Mouse (Mus musculus) kidney, postnatal 0 days (tissue): ENCODE measurements at regions not wholly inside any gene's neighbourhood (a gene's known extent, or its start where the extent isn't known, plus 50 kb on each side); places are given as distances from the start of the nearest gene placed in this dataset.

Source experiments
- ATAC-seq: fragments of 200-750 bp; cut with Nextera tagmentation; replicated peaks from 2 replicates; pipeline ENCODE4 v1.8.0; 2017; ENCODE audit warnings: low read depth, moderate number of reproducible peaks, moderate TSS enrichment, moderate library complexity; ENCODE audit not compliant: low FRiP score
- DNase-seq: peaks from one replicate; pipeline ENCODE4 v3.0.0-alpha.2; 2016; ENCODE audit warnings: low spot score
- H3K27ac ChIP-seq: fragments of 300-500 bp; sonication (generic); 2 replicates; pipeline ENCODE4 v1.5.1; 2014; ENCODE audit warnings: mild to moderate bottlenecking
- H3K27me3 ChIP-seq: fragments of 300-500 bp; sonication (generic); 2 replicates; pipeline ENCODE4 v1.6.1; 2014; ENCODE audit warnings: low read length, mixed read lengths; ENCODE audit not compliant: insufficient read depth
- H3K36me3 ChIP-seq: fragments of 300-500 bp; sonication (generic); 2 replicates; pipeline ENCODE4 v1.6.1; 2014; ENCODE audit warnings: low read length, mixed read lengths; ENCODE audit not compliant: insufficient read depth
- H3K4me1 ChIP-seq: fragments of 300-500 bp; sonication (generic); replicated peaks from 2 replicates; pipeline ENCODE4 v1.6.1; 2014; ENCODE audit warnings: antibody characterized with exemption, low read length, mixed read lengths; ENCODE audit not compliant: insufficient read depth
- H3K4me2 ChIP-seq: fragments of 300-500 bp; sonication (generic); 2 replicates; pipeline ENCODE4 v1.6.1; 2014; ENCODE audit warnings: mild to moderate bottlenecking, low read length, moderate library complexity, mixed read lengths
- H3K4me3 ChIP-seq: fragments of 300-500 bp; sonication (generic); replicated peaks from 2 replicates; pipeline ENCODE4 v1.5.1; 2014; ENCODE audit warnings: low read depth, low read length
- H3K9ac ChIP-seq: fragments of 300-500 bp; sonication (generic); 2 replicates; pipeline ENCODE4 v1.6.1; 2014; ENCODE audit warnings: low read depth, low read length
- H3K9me3 ChIP-seq: fragments of 300-500 bp; sonication (generic); replicated peaks from 2 replicates; pipeline ENCODE4 v1.6.1; 2016; ENCODE audit warnings: low read length, inconsistent platforms, mixed read lengths
- CTCF ChIP-seq: IDR thresholded peaks from 2 replicates; pipeline ENCODE4 v1.5.1; 2016; ENCODE audit warnings: antibody characterized with exemption, low read depth, mild to moderate bottlenecking, moderate library complexity
- WGBS: fragments of 180-500 bp; shearing (Covaris S2); extraction: QIAGEN DNeasy Blood & Tissue Kit; methylation state at CpG from one replicate; pipeline ENCODE4 v1.1.7; 2014; 5-methylcytosine and 5-hydroxymethylcytosine counted together

GRCm38 (mm10) chr19:54820587-54820986, 306.5 kb downstream of the Gpam start:
- 77% methylated on average over 4 of the region's 4 CpGs for WGBS
- no peak for ATAC-seq

GRCm38 (mm10) chr19:54801123-54801742, 325.8 kb downstream of the Gpam start:
- 69% methylated on average over 8 of the region's 8 CpGs for WGBS
- Histone ChIP-seq H3K36me3 (no peaks in the 10 kb centered on the region), H3K4me3 (no peak overlapping the region), H3K4me1 (no peaks in the 10 kb centered on the region), H3K4me2 (no peak overlapping the region), H3K9me3 (no peaks in the 10 kb centered on the region), H3K27me3 (no peaks in the 10 kb centered on the region), H3K9ac (no peak overlapping the region), H3K27ac (no peak overlapping the region)
- TF ChIP-seq CTCF, result no peak
- ATAC-seq (no peak), DNase-seq (no peak)

More at GRCm38 (mm10) chr19:54820587-54820986, 306.5 kb downstream of the Gpam start:
- no peak overlapping the region for H3K9ac ChIP-seq
- no peak overlapping the region for H3K4me2 ChIP-seq
- no peak for DNase-seq
- H3K9me3 ChIP-seq, result no peaks in the 10 kb centered on the region
- no peaks in the 10 kb centered on the region for H3K27me3 ChIP-seq
- H3K4me1 ChIP-seq, result no peaks in the 10 kb centered on the region
- TF ChIP-seq CTCF, result no peak
- no peak overlapping the region for H3K4me3 ChIP-seq
- H3K27ac ChIP-seq, result no peak overlapping the region
- H3K36me3 ChIP-seq, result no peaks in the 10 kb centered on the region

- no peak for TF ChIP-seq CTCF
- no peak overlapping the region for H3K4me3 ChIP-seq
- WGBS, result 96% methylated on average over 3 of the region's 3 CpGs
Observed at GRCm38 (mm10) chr19:54787171-54787570, 339.9 kb downstream of the Gpam start.

DNA sequence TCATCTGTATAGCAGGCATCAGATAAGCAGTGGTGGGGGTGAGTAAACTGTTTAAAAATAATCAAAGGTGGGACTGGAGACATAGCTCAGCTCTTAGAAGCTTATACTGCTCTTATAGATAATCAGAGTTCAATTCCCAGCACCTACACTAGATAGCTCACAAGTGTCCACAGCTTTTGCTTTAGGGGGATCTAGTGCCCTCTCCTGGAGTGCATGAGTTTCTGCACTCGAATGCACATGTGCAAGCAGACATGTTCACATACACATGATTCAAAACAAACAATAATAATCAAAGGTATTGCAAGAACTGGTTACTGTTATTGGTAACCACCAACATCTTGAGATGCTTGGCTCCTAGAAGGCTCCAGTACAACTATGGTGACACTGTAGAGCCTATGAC, 343.3 kb downstream of the Gpam start:
- no peak overlapping the region for H3K27ac ChIP-seq
- WGBS, result 84% methylated on average over 1 of the region's 1 CpGs
- peak; percentile 36; the same call in 1 of the 2 replicates for TF ChIP-seq CTCF
- no peak overlapping the region for H3K9ac ChIP-seq
- no peak overlapping the region for H3K4me2 ChIP-seq
- DNase-seq, result no peak
- no peak overlapping the region for H3K4me3 ChIP-seq
- ATAC-seq, result no peak
- no peaks in the 10 kb centered on the region for H3K27me3 ChIP-seq
- no peaks in the 10 kb centered on the region for H3K36me3 ChIP-seq
- no peaks in the 10 kb centered on the region for H3K4me1 ChIP-seq
- no peaks in the 10 kb centered on the region for H3K9me3 ChIP-seq

More at GRCm38 (mm10) chr19:54787171-54787570, 339.9 kb downstream of the Gpam start:
- Histone ChIP-seq H3K27ac (no peak overlapping the region), H3K36me3 (no peaks in the 10 kb centered on the region), H3K9me3 (no peaks in the 10 kb centered on the region), H3K27me3 (no peaks in the 10 kb centered on the region), H3K4me2 (no peak overlapping the region), H3K9ac (no peak overlapping the region), H3K4me1 (no peaks in the 10 kb centered on the region)
- no peak for DNase-seq
- no peak for ATAC-seq

GRCm38 (mm10) chr19:54757761-54758160, 369.3 kb downstream of the Gpam start:
- H3K27ac ChIP-seq, result no peak overlapping the region
- 73% methylated on average over 5 of the region's 5 CpGs for WGBS
- H3K9me3 ChIP-seq, result no peaks in the 10 kb centered on the region
- ATAC-seq (no peak), DNase-seq (no peak)
- TF ChIP-seq CTCF, result no peak
- no peaks in the 10 kb centered on the region for H3K4me1 ChIP-seq
- H3K9ac ChIP-seq, result no peak overlapping the region
- H3K4me2 ChIP-seq, result no peak overlapping the region
- H3K36me3 ChIP-seq, result no peaks in the 10 kb centered on the region
- no peaks in the 10 kb centered on the region for H3K27me3 ChIP-seq
- H3K4me3 ChIP-seq, result no peak overlapping the region

- no peak overlapping the region for H3K4me2 ChIP-seq
- H3K4me3 ChIP-seq, result no peak overlapping the region
- no peak for TF ChIP-seq CTCF
- DNase-seq (no peak), ATAC-seq (no peak)
- no peaks in the 10 kb centered on the region for H3K36me3 ChIP-seq
- 64% methylated on average over 8 of the region's 8 CpGs for WGBS
- H3K9ac ChIP-seq, result no peak overlapping the region
- H3K27me3 ChIP-seq, result no peaks in the 10 kb centered on the region
- H3K27ac ChIP-seq, result no peak overlapping the region
- H3K9me3 ChIP-seq, result no peaks in the 10 kb centered on the region
- H3K4me1 ChIP-seq, result no peaks in the 10 kb centered on the region
Observed at GRCm38 (mm10) chr19:54756681-54757257, 370.3 kb downstream of the Gpam start.
